Mouse (Mus musculus) embryonic stem cell, embryonic (primary cell): ENCODE measurements at regions not wholly inside any gene's neighbourhood (a gene's known extent, or its start where the extent isn't known, plus 50 kb on each side); places are given as distances from the start of the nearest gene placed in this dataset.
"Not testable (repeated sequence)": the region's sequence is repeated elsewhere in the genome, so short reads cannot be mapped to it uniquely, and the experiment has no call there.

Source experiments
- CTCF ChIA-PET, 4 experiments: fragments of 300-600 bp in 2 of 4; fragments of 350-600 bp in 2 of 4; sonication (Branson Sonifier 250); formaldehyde crosslinking; loops; one replicate each; lab custom pipeline; 2022; ENCODE audit warnings: inconsistent platforms in 2 of 4; lab: Charles Lee
- POLR2A ChIA-PET, 4 experiments: fragments of 300-600 bp in 2 of 4; fragments of 350-600 bp in 2 of 4; sonication (Branson Sonifier 250); formaldehyde crosslinking; loops; one replicate each; lab custom pipeline; 2022; ENCODE audit warnings: antibody characterized with exemption in 4 of 4, inconsistent platforms in 1 of 4; lab: Charles Lee

DNA sequence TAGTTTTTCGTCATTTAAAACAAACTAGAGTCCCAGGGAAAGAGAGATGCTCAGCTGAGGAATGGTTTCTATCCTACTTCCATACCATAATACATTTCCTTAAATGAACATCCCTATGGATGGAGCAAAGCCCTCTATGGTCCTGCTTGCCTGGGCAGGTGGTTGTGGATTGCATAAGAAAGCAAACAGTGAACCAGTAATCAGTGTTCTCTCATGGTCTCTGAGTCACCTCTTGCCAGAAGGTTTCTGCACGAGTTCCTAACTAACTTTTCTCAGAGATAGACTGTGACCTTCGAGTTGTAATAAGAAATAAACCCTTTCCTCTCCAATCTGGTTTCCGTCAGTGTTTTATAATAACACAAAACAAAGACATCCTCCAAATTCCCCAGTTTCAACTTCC is 62.9 kb upstream of the Bet1 start:
- ChIA-PET POLR2A (no interaction called here), CTCF (no interaction called here)

DNA sequence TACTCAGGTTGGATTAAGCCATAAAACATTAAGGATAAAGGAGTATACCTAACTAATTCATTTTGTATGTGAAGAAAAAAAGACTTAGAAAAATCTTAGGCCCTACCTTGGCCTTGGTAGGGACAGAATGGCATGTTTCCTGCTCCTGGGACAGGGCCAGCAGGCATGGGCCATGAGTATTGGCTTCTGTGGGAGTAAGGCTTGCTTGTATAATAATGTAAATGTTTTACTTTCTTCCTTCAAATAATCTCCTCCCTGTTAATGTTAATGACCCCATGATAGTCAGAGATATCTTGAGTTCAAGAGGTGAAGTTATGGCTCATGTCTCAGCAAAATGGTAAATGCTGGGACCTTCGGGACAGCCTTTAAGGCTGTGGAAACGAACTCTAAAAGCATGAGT is 71.5 kb upstream of the Bet1 start:
- POLR2A ChIA-PET: no interaction called here
- CTCF ChIA-PET: no interaction called here

DNA sequence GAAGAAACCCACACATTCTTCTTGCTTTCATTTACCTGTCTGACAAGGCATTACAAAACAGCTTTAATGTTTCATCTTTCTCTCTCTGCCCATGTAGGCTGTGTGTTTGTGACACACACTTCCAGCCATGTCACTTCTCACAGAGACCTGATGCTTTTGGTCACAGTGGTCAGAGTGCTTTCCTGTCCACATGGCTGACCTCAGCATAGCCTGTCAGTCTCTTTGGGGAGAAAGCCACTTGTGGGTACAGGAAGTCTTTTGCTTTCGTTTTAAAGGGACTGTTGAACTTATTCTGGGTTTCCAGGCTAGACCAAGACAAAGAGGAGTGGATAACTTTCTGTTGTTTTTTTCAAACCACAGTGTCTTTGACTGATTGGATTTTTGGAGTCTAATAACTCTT is 77.0 kb upstream of the Bet1 start:
- ChIA-PET CTCF (no interaction called here), POLR2A (no interaction called here)

DNA sequence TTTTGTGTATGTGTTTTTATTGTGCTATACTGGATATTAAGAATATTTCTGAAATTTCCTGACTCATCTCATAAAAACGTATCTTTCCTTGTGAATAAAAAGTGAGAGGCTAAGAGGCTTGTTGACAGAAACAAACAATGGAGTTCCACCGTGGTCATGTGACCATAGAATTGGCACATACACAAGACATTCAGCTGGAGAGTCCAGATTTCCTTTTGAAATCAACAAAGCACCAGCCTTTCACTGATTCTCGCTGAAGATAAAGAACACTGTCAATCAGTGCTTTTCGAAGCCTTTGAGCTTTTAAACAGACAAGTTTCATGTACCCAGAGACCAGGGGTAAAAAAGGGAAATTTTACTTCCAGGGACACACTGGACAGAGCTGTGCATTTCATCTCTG is 80.3 kb upstream of the Bet1 start:
- ChIA-PET POLR2A (no interaction called here), CTCF (no interaction called here)

DNA sequence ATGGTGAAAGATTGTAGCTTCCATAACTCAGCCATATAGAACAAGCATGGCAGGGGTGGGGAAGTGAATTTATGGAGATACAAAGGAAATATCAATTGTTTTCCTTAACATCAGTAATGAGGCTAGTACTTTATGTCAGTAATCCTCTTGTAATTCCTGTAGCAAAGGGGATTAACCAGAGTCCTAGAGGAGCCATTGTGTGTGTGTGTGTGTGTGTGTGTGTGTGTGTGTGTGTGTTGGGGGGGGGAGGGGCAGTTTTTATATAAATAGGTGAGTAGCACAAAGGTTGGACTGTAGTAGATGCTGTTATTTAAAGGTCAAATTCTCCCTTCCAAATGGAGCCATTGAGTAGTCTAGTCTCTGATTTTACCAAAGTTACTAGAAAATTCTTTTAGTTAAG is 81.0 kb upstream of the Bet1 start:
- CTCF ChIA-PET: no interaction called here

DNA sequence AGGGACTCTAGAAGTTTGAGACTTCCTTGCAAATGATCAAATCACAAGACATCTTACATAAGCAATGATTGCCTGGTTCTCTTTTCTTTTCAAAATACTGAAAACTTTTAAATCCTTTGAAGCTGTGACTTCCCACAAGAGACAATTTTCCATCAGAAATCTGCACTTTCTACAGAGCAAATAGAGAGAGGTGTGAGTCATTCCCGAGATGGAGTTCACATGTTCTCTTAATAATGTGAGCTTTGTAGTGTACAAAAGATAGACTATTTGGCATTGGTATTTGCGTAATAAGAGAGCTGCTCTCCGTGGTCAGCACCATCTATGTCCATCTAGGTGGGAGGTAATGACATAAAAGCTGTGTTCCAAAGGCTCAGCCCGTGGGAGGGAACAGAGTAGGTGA is 84.8 kb upstream of the Bet1 start:
- ChIA-PET POLR2A (no interaction called here), CTCF (no interaction called here)

More for the DNA sequence above, 81.0 kb upstream of the Bet1 start:
- POLR2A ChIA-PET: no interaction called here

DNA sequence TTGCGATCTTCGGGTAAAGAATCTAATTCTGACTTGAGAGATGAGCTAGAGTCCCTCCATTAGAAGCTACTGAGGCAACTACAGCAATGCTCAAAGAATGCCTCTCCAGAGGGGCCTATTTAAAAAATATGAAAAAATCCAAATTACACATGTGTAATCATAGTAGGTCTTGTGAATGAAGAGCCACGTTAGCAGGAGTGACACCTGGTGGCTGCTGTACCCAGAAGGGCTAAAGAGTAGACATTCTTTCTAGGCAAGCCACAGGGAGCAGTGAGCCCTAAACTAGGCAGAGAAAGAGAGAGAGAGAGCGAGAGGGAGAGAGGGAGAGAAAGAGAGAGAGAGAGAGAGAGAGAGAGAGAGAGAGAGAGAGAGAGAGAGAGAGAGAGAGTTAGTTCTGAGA is 100.9 kb upstream of the Bet1 start:
- ChIA-PET CTCF (no interaction called here), POLR2A (no interaction called here)

DNA sequence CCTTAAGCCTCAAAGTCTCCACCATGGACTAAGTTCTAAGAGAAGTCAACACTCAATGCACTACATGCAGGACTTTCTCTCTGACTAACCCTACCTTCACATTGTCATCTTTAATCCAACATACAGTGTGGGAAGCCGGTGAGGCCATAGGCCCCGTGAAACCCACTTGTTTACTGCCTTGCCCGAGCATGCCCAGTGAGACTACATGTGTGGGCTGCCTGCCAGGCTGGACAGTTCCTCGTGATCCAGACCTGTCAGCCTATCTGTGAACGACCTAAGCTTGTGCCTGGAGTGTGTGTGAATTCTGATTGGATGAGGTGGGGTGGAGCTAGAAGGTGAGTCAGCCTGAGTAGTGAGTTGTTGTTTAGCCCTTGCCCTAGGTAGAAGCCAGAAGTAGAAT is 104.2 kb upstream of the Bet1 start:
- CTCF ChIA-PET: interaction anchor here in 2 of 4 experiments (0.6 kb wide), 2 partner anchors 55 to 187 kb away, joined by 3 read pairs; no protein-coding TSS in a partner anchor
- POLR2A ChIA-PET: interaction anchor here in 2 of 4 experiments (0.6 to 1.1 kb wide), 3 partner anchors 20 to 82 kb away, joined by 3 to 4 read pairs (median 4); no protein-coding TSS in a partner anchor

DNA sequence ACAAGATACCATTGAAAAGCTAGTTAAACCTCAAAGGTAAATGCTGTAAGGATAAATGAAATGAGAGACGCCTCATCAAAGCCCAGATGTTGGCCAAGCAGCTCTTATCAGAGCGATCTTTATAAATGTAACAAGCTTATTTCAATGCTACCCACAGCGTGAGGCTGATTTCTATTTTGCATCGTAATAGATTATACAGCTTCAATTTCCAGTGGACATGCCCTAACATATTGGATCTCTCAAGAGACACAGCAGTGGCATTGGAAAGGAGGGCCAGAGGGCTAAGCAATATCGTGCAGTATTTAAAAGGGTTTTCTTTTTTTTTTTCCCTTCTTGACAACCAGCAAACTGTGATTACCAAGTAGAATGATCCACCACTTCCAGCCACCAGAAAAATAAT is 106.5 kb upstream of the Bet1 start:
- POLR2A ChIA-PET: no interaction called here
- CTCF ChIA-PET: no interaction called here

DNA sequence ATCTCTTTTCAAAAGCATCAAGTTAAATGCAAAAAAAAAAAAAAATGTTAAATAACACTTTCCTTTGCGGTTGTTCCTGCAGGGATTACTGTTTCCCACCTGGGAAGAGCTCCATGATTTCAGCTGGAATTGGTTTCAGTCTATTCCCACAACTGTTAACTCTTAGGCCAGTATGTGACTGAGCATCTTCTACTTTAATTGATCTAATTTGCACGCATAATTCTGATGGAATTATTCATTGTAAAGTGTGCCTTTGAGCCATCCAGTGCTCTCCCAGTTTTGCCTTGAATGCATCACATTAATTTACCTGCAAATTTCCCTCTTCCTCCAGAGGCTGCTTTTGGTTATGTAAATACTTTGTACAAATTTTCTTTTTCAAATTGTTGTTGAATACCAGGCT is 114.4 kb upstream of the Bet1 start:
- CTCF ChIA-PET: interaction anchor here in 1 of 4 experiments (0.6 kb wide), 1 partner anchor 221 kb away, joined by 3 read pairs; no protein-coding TSS in a partner anchor
- POLR2A ChIA-PET: interaction anchor here in 1 of 4 experiments (0.6 kb wide), 1 partner anchor 57 kb away, joined by 4 read pairs; no protein-coding TSS in a partner anchor

DNA sequence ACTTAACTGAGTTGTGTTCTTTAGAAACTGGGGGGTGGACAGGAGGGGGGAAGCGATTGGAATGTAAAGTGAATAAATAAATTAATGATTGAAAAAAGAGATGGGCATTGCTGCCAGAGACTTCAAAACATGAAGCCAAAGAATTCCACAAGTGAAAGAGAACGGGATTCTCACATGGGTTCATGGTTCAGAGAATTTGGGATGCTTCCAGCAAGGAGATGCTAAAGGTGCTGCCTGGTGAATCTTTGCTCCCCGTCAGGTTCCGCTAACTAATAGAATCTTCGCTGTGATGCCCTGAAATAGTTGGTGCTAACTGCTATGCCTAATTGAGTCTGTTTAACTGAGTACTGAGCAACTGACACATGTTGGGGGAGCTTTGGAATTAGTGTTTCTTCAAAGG is 118.9 kb upstream of the Bet1 start:
- ChIA-PET POLR2A (no interaction called here), CTCF (interaction anchor here in 1 of 4 experiments (0.6 kb wide), 1 partner anchor 1396 kb away, joined by 6 read pairs; no protein-coding TSS in a partner anchor)

DNA sequence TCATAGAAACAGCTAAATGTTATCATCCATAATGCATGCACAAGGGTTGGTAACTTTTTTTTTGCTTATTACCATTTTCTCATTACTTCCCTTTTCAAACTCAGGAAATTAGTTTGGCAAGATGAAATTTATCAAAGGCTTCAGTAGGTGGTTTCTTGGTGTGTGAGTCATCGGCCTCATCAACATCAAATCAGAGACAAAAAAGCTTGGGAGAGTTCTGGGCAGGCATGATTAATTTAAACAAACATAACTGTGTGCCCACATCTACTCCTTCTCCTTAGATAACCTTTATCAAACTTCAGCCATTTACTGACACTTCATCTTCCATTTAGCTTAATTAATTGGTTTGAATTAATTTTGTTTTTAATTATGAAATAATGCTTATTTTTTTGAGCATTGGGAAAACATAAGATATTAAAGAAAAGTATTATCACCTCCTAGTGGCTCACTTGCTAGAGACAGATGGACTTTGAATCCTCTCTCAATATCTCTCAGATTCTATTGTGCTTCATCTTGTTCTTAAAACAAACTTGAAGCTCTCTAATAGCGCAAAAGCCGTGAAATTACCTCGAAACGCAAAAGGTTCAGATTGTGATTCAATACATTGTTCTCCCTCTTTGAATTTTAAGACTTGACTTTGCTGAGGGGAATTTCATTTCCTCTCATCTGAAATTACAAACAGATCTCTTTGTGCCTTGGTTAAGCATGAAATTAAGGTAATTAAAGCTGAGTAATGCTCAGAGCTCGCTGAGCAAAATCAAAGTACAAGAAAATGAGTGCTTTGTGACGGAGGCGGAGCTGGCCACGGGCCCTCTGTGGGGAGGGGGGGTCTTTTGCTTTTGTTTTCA is 158.7 kb upstream of the Bet1 start:
- ChIA-PET CTCF (no interaction called here), POLR2A (no interaction called here)

DNA sequence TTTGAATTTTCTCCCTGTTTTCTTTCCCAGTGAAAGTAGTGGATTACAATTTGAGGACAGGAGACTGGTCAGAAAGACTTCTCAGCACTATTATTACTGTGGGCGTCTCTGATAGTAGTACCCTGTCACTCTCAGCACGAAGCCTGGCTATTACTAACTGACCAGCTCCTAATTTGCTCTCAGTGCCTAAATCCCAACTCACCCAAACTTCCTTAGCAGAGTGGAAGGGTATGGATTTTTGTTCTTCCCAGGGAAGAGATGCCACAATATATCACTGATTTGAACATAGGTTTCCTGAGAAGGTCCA is 159.3 kb upstream of the Bet1 start:
- ChIA-PET POLR2A (no interaction called here), CTCF (no interaction called here)

DNA sequence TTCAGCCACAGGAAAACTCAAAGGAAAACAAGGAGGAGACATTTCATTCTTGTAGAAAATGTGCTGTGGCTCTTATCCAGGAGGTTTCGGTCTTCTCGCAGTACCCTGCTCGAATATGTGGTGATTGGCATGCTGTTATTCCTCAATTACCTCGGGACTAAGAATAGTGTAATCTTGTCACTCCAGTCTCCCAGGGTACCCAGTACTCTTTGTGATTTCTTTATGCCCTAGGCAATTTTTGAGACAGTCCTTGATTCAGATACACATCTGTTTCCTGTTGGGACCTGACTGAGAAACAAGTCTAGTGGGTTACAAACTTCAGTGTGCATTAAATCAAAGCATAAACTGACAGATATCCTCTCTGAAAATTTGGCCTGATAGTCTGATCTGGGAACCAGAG is 189.8 kb upstream of the Bet1 start:
- CTCF ChIA-PET: interaction anchor here in 1 of 4 experiments (0.6 kb wide), 1 partner anchor 14 kb away, joined by 3 read pairs; no protein-coding TSS in a partner anchor
- POLR2A ChIA-PET: no interaction called here

DNA sequence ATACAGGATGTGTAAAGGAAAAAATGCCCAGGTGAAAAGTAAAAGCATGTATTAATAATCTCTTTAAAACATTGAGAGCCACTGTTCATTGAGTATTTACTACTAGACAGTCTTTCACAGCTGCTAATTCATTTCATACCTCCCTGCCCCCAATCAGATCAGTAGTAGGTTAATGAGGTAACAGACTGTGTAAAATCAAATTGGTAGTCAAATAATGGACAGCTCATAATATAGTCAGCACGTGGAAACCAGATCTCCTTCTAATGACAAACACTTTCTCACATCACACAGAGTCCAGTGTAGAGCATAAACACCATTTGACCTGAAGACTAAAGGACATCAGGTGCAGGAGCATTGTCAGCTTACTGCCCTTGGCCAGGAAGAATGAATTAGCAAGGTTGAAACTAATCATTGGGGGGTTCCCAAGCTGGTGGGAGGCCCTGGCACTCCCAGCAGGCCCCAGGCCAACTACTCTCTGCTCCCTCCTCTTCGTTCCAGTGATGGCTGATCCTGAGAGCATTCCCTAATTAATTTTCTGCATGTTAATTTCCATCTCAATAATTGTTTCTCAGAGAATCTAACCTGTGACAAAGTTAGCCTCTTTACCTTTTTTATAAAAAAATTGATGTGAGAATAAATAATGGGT is 190.6 kb upstream of the Bet1 start:
- CTCF ChIA-PET: no interaction called here
- POLR2A ChIA-PET: interaction anchor here in 1 of 4 experiments (0.7 kb wide), 1 partner anchor 213 kb away, joined by 3 read pairs; no protein-coding TSS in a partner anchor

DNA sequence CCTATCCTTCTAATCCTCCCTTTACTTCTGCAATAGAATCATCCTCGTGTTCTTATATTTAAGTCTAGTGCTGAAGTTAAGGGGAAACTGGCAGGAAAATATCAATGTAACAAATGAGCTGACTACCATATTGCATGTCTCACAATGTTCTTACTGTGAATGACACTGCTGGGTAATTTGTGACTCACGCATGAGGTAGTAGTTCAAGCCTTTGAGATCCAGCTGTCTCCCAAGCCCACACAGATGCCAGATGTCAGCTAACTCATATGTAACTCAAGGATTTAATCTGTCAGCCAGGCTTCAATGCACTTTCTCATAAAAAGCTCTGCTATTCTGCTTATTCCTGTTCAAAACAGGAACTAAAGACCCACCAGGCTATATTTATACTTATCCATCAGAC is 204.6 kb upstream of the Bet1 start:
- POLR2A ChIA-PET: no interaction called here
- CTCF ChIA-PET: no interaction called here

DNA sequence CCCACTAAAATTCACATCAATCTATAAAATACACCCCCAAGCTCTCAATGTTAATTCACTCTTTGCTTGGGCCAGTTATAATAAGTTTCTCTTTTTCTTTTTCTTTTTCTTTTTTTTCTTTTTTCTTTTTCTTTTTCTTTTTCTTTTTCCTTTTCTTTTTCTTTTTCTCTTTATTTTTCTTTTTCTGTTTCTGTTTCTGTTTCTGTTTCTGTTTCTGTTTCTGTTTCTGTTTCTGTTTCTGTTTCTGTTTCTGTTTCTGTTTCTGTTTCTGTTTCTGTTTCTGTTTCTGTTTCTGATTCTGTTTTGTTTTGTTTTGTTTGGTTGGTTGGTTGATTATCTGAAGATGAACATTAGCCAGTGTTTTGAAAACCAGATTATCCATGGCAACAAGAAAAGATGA is 201.2 kb upstream of the Col1a2 start:
- POLR2A ChIA-PET, CTCF ChIA-PET: not testable (repeated sequence)

DNA sequence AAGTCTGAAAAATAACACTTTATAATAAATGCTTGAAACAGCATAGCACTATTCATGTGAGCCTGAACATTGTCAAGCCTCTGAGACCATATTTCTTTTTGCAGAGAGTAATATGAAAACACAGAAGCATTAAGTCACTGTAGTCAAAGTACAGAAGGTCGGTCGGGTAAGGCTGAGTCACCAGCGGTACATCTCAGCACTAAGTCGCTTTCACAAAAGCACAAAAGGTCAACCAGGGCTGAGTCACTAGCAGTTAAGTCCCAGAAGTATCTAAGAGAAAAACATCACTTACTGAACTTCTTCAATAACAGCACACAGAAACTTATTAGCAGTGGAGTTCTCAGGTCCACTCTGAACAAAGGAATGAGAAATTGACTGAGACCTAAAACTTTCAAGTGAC is 154.7 kb upstream of the Col1a2 start:
- CTCF ChIA-PET: no interaction called here

DNA sequence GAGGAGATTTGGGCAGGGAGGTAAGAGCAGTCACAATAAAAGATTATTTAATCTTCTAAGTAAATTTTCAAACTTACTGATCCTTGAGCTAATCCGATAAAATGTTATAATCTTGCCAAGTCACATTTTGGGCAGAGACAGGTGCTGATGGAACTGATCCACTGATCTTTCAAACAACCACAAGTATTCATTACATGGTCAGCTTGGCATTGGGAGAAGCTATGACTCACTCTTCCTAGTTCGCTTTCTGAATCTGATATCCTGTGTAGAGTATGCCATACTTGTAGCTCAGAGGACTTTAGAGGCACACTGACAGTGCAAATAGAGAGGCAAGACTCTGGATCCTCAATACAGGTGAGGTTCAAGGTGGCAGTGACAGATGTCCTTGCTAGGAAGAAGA is 142.4 kb upstream of the Col1a2 start:
- POLR2A ChIA-PET: no interaction called here
- CTCF ChIA-PET: interaction anchor here in 1 of 4 experiments (0.6 kb wide), 1 partner anchor 52 kb away, joined by 3 read pairs; no protein-coding TSS in a partner anchor

More for the DNA sequence above, 154.7 kb upstream of the Col1a2 start:
- POLR2A ChIA-PET: no interaction called here

DNA sequence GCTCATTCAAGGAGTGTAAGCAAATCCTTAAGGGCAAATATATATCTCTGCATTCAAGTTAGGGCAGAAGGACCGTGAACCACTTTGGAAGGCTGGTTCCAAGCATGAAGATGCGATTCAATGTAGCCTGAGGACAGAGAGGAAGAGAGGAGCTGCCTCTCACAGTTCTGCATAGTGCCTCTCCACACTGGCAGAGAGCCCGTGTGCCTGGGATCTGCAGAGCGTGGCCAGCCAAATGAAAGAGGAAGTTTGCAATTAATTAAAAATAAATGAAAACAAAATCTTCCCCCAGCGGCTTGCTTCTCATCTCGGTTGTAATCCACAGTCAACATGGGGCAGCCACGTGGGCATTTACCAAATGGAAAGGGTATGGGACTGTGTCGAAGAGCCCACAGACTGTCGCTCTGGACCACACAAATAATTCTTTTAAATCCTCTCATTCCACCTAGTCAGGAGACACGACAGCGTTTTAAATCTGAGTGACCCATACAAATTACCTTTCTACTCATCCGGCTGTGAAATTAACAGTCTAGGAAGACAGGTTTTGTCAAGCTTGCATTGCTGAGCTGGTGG is 129.1 kb upstream of the Col1a2 start:
- POLR2A ChIA-PET: interaction anchor here in 1 of 4 experiments (0.6 kb wide), 1 partner anchor 71 kb away, joined by 3 read pairs; no protein-coding TSS in a partner anchor

More for the DNA sequence above, 129.1 kb upstream of the Col1a2 start:
- CTCF ChIA-PET: interaction anchor here in 1 of 4 experiments (0.6 kb wide), 2 partner anchors 36 to 128 kb away, joined by 3 to 7 read pairs; no protein-coding TSS in a partner anchor
